Mouse (Mus musculus): Measurements from ENCODE around the gene Olfr1308. TPM values are rescaled to one million over a fixed set of nuclear protein-coding genes. Genes with fewer than 3 reads are reported as not detected.

Gene Olfr1308
- not detected in 2 replicates for polyA plus RNA-seq (2015; fragmentation: Nextera tagmentation; extraction: Ambion mirVana)

DNA sequence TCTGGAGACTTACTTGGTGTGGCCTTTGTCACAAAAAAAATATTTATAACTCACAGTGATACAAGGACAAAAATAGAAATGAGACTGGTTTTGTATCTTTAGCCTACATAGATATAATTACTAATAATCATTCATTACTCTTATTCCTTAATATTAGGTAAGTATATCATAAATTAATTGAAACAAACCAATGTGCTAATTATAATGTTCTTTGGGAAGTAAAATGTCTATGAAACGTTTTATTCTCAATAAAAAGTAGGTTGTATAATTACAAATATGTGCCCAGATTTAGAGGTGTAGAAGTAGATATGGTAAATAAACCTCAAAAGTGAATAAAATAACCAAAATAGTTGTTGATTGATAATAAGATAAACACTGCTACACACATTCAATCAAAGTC lies at the start of gene Olfr1308:
Gene Olfr1308 (minus strand): TSS at position 101 of the 400 bp plus-strand sequence.
- TF ChIP-seq EP300 (IDR thresholded peaks at IDR 0.05) (no peak), CTCF (IDR thresholded peaks at IDR 0.05) (no peak)
- Histone ChIP-seq H3K27me3 (replicated peaks; ENCODE audit: insufficient read depth, low read length) (no peaks in the 10 kb centered on the region), H3K27ac (ENCODE audit: low read length) (no peak within 1 kb of the TSS), H3K4me2 (replicated peaks; ENCODE audit: low read depth, low read length) (no peak within 1 kb of the TSS), H3K9ac (replicated peaks; ENCODE audit: low read depth) (no peak within 1 kb of the TSS), H3K4me3 (ENCODE audit: low read depth, low read length) (no peak within 1 kb of the TSS), H3K36me3 (ENCODE audit: insufficient read depth, low read length) (no peaks in the 10 kb centered on the region), H3K9me3 (ENCODE audit: low read length) (no peaks in the 10 kb centered on the region), H3K4me1 (ENCODE audit: insufficient read depth, low read depth, low read length) (no peaks in the 10 kb centered on the region)
- ATAC-seq, result no peak
- DNase-seq (ENCODE audit: low spot score), result no peak
- WGBS, result 23% methylated on average over 1 of the region's 1 CpGs

- DNase-seq (ENCODE audit: low spot score) (no peak), ATAC-seq (no peak)
- H3K4me3 ChIP-seq (ENCODE audit: low read depth, low read length), result no peak within 1 kb of the TSS
- H3K27ac ChIP-seq (ENCODE audit: low read length), result no peak within 1 kb of the TSS
- H3K27me3 ChIP-seq (replicated peaks; ENCODE audit: insufficient read depth, low read length), result no peaks in the 10 kb centered on the region
- TF ChIP-seq CTCF (IDR thresholded peaks at IDR 0.05), result no peak
- TF ChIP-seq EP300 (IDR thresholded peaks at IDR 0.05), result no peak
- H3K4me2 ChIP-seq (replicated peaks; ENCODE audit: low read depth, low read length), result no peak within 1 kb of the TSS
- no peak within 1 kb of the TSS for H3K9ac ChIP-seq (replicated peaks; ENCODE audit: low read depth)
- H3K36me3 ChIP-seq (ENCODE audit: insufficient read depth, low read length), result no peaks in the 10 kb centered on the region
- H3K4me1 ChIP-seq (ENCODE audit: insufficient read depth, low read depth, low read length), result no peaks in the 10 kb centered on the region
- no peaks in the 10 kb centered on the region for H3K9me3 ChIP-seq (ENCODE audit: low read length)
These were observed 47.9 kb upstream of the Olfr1308 start, which contains the start of gene Olfr1310 for GRCm38 (mm10) chr2:112012608-112013007. Gene Olfr1310, minus strand, starts transcription at chr2:112012708.

- H3K4me3 ChIP-seq (ENCODE audit: low read depth, low read length), result no peak within 1 kb of the TSS
- H3K4me1 ChIP-seq (ENCODE audit: insufficient read depth, low read depth, low read length), result no peaks in the 10 kb centered on the region
- no peak within 1 kb of the TSS for H3K4me2 ChIP-seq (replicated peaks; ENCODE audit: low read depth, low read length)
- no peak within 1 kb of the TSS for H3K27ac ChIP-seq (ENCODE audit: low read length)
- no peak within 1 kb of the TSS for H3K9ac ChIP-seq (replicated peaks; ENCODE audit: low read depth)
- H3K36me3 ChIP-seq (ENCODE audit: insufficient read depth, low read length), result no peaks in the 10 kb centered on the region
- no peaks in the 10 kb centered on the region for H3K9me3 ChIP-seq (ENCODE audit: low read length)
- 39% methylated on average over 1 of the region's 1 CpGs for WGBS
- no peaks in the 10 kb centered on the region for H3K27me3 ChIP-seq (replicated peaks; ENCODE audit: insufficient read depth, low read length)
- no peak for ATAC-seq
- TF ChIP-seq EP300 (IDR thresholded peaks at IDR 0.05) (no peak), CTCF (IDR thresholded peaks at IDR 0.05) (no peak)
- DNase-seq (ENCODE audit: low spot score), result no peak
These were observed 25.4 kb upstream of the Olfr1308 start, which contains the start of gene Olfr1309 for GRCm38 (mm10) chr2:111990181-111990580. Gene Olfr1309, minus strand, starts transcription at chr2:111990281.

DNA sequence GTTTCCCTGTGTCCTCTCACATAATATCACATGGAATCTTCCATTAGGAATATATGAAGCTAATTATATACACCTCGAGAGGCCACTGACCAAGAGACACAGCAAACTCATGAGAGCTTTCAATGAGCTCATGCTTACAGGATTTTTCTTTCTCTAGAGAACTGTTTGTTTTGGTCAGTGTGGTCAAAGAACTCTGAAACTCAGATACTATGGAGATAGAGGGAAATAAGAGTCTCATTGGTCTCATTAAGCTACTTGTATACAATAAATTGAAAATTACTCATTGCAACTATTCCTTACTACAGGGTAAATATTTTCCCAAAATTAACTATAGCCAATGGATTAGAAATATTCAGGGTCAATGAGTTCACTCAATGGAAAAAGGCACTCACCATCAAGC lies 15.4 kb downstream of the Olfr1308 start, which contains the start of gene Olfr1307:
Gene Olfr1307 (minus strand): TSS at position 101 of the 400 bp plus-strand sequence.
- no peak within 1 kb of the TSS for H3K27ac ChIP-seq (ENCODE audit: low read length)
- ATAC-seq, result no peak
- H3K4me1 ChIP-seq (ENCODE audit: insufficient read depth, low read depth, low read length), result no peaks in the 10 kb centered on the region

DNA sequence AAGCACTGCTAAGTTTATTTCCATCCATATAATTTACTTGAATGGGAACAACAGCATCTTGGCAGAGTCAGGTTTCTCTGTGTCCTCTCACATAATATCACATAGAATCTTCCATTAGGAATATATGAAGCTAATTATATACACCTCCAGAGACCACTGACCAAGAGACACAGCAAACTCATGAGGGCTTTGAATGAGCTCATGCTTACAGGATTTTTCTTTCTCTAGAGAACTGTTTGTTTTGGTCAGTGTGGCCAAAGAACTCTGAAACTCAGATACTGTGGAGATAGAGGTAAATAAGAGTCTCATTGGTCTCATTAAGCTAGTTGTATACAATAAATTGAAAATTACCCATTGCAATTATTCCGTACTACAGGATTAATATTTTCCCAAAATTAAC lies 48.6 kb downstream of the Olfr1308 start, which contains the start of gene Olfr1306:
Gene Olfr1306 (minus strand): TSS at position 101 of the 400 bp plus-strand sequence.
- no peak within 1 kb of the TSS for H3K4me3 ChIP-seq (ENCODE audit: low read depth, low read length)
- no peak for ATAC-seq
- TF ChIP-seq EP300 (IDR thresholded peaks at IDR 0.05) (no peak), CTCF (IDR thresholded peaks at IDR 0.05) (no peak)
- no peak within 1 kb of the TSS for H3K27ac ChIP-seq (ENCODE audit: low read length)
- no peaks in the 10 kb centered on the region for H3K27me3 ChIP-seq (replicated peaks; ENCODE audit: insufficient read depth, low read length)
- no peak for DNase-seq (ENCODE audit: low spot score)
- no peaks in the 10 kb centered on the region for H3K4me1 ChIP-seq (ENCODE audit: insufficient read depth, low read depth, low read length)
- no peaks in the 10 kb centered on the region for H3K9me3 ChIP-seq (ENCODE audit: low read length)
- H3K36me3 ChIP-seq (ENCODE audit: insufficient read depth, low read length), result no peaks in the 10 kb centered on the region
- WGBS, result 72% methylated on average over 1 of the region's 1 CpGs
- no peak within 1 kb of the TSS for H3K9ac ChIP-seq (replicated peaks; ENCODE audit: low read depth)
- no peak within 1 kb of the TSS for H3K4me2 ChIP-seq (replicated peaks; ENCODE audit: low read depth, low read length)

More for the DNA sequence above, 15.4 kb downstream of the Olfr1308 start, which contains the start of gene Olfr1307:
- H3K4me3 ChIP-seq (ENCODE audit: low read depth, low read length), result no peak within 1 kb of the TSS
- 53% methylated on average over 1 of the region's 1 CpGs for WGBS
- no peaks in the 10 kb centered on the region for H3K27me3 ChIP-seq (replicated peaks; ENCODE audit: insufficient read depth, low read length)
- DNase-seq (ENCODE audit: low spot score), result no peak
- H3K9ac ChIP-seq (replicated peaks; ENCODE audit: low read depth), result no peak within 1 kb of the TSS
- no peaks in the 10 kb centered on the region for H3K9me3 ChIP-seq (ENCODE audit: low read length)
- TF ChIP-seq CTCF (IDR thresholded peaks at IDR 0.05) (no peak), EP300 (IDR thresholded peaks at IDR 0.05) (no peak)
- H3K36me3 ChIP-seq (ENCODE audit: insufficient read depth, low read length), result no peaks in the 10 kb centered on the region
- no peak within 1 kb of the TSS for H3K4me2 ChIP-seq (replicated peaks; ENCODE audit: low read depth, low read length)

Other genes with a start within 250 kb of the Olfr1308 start
- not detected in 2 replicates for gene Olfr1301, start 213.9 kb downstream of the Olfr1308 start, polyA plus RNA-seq (2015; fragmentation: Nextera tagmentation; extraction: Ambion mirVana)
- gene Olfr1302, start 187.5 kb downstream of the Olfr1308 start, polyA plus RNA-seq (2015; fragmentation: Nextera tagmentation; extraction: Ambion mirVana), result not detected in 2 replicates
- gene Olfr1303, start 144.6 kb downstream of the Olfr1308 start, polyA plus RNA-seq (2015; fragmentation: Nextera tagmentation; extraction: Ambion mirVana), result not detected in 2 replicates
- gene Olfr1305, start 87.8 kb downstream of the Olfr1308 start, polyA plus RNA-seq (2015; fragmentation: Nextera tagmentation; extraction: Ambion mirVana), result not detected in 2 replicates
- gene Olfr1306, start 48.7 kb downstream of the Olfr1308 start, polyA plus RNA-seq (2015; fragmentation: Nextera tagmentation; extraction: Ambion mirVana), result not detected in 2 replicates
- gene Olfr1307, start 15.5 kb downstream of the Olfr1308 start, polyA plus RNA-seq (2015; fragmentation: Nextera tagmentation; extraction: Ambion mirVana), result not detected in 2 replicates
- gene Olfr1309, start 25.3 kb upstream of the Olfr1308 start, polyA plus RNA-seq (2015; fragmentation: Nextera tagmentation; extraction: Ambion mirVana), result not detected in 2 replicates
- not detected in 2 replicates for gene Olfr1310, start 47.8 kb upstream of the Olfr1308 start, polyA plus RNA-seq (2015; fragmentation: Nextera tagmentation; extraction: Ambion mirVana)
- not detected in 2 replicates for gene Olfr1311, start 59.5 kb upstream of the Olfr1308 start, polyA plus RNA-seq (2015; fragmentation: Nextera tagmentation; extraction: Ambion mirVana)
- gene Olfr1312, start 85.3 kb upstream of the Olfr1308 start, polyA plus RNA-seq (2015; fragmentation: Nextera tagmentation; extraction: Ambion mirVana), result not detected in 2 replicates
- not detected in 2 replicates for gene Olfr1313, start 112.9 kb upstream of the Olfr1308 start, polyA plus RNA-seq (2015; fragmentation: Nextera tagmentation; extraction: Ambion mirVana)
- not detected in 2 replicates for gene Olfr1314, start 131.8 kb upstream of the Olfr1308 start, polyA plus RNA-seq (2015; fragmentation: Nextera tagmentation; extraction: Ambion mirVana)
- gene Olfr1315-ps1, start 150.5 kb upstream of the Olfr1308 start, polyA plus RNA-seq (2015; fragmentation: Nextera tagmentation; extraction: Ambion mirVana), result not detected in 2 replicates
- not detected in 2 replicates for gene Olfr1316, start 170.0 kb upstream of the Olfr1308 start, polyA plus RNA-seq (2015; fragmentation: Nextera tagmentation; extraction: Ambion mirVana)
- gene Olfr1317, start 175.4 kb upstream of the Olfr1308 start, polyA plus RNA-seq (2015; fragmentation: Nextera tagmentation; extraction: Ambion mirVana), result not detected in 2 replicates
- gene Olfr1318, start 189.3 kb upstream of the Olfr1308 start, polyA plus RNA-seq (2015; fragmentation: Nextera tagmentation; extraction: Ambion mirVana), result 0.05 TPM in 1 of 2 replicates, not detected in the other